Mouse (Mus musculus): ENCODE measurements at regions not wholly inside any gene's neighbourhood (a gene's known extent, or its start where the extent isn't known, plus 50 kb on each side); places are given as distances from the start of the nearest gene placed in this dataset.

GRCm38 (mm10) chr4:150800774-150801173, 52.9 kb upstream of the Errfi1 start:
- TF ChIP-seq CTCF (IDR thresholded peaks at IDR 0.05; ENCODE audit: extremely low read depth, insufficient read length, insufficient replicate concordance, low read depth, low read length) (no peak), POLR2A (IDR thresholded peaks at IDR 0.05; ENCODE audit: low read depth, low read length) (no peak)
- Histone ChIP-seq H3K36me3 (ENCODE audit: control insufficient read depth, insufficient read depth, low read length) (no peaks in the 10 kb centered on the region), H3K27ac (ENCODE audit: insufficient read depth, low read depth, low read length) (peak overlapping the region; percentile 84; the same call in 1 of the 2 replicates), H3K4me3 (ENCODE audit: low read depth, low read length) (no peak overlapping the region), H3K27me3 (ENCODE audit: control insufficient read depth, insufficient read depth, low read length) (no peaks in the 10 kb centered on the region), H3K4me1 (ENCODE audit: control insufficient read depth, insufficient read depth, insufficient read length, low read length) (peaks cover 28% of the 10 kb centered on the region)
- WGBS, result 59% methylated on average over 8 of the region's 8 CpGs

GRCm38 (mm10) chr4:150799550-150800398, 53.9 kb upstream of the Errfi1 start:
- H3K27me3 ChIP-seq (ENCODE audit: control insufficient read depth, insufficient read depth, low read length), result no peaks in the 10 kb centered on the region
- no peaks in the 10 kb centered on the region for H3K36me3 ChIP-seq (ENCODE audit: control insufficient read depth, insufficient read depth, low read length)
- WGBS, result 8% methylated on average over 22 of the region's 22 CpGs
- H3K4me3 ChIP-seq (ENCODE audit: low read depth, low read length), result no peak overlapping the region
- no peak for TF ChIP-seq POLR2A (IDR thresholded peaks at IDR 0.05; ENCODE audit: low read depth, low read length)
- no peak for TF ChIP-seq CTCF (IDR thresholded peaks at IDR 0.05; ENCODE audit: extremely low read depth, insufficient read length, insufficient replicate concordance, low read depth, low read length)
- H3K4me1 ChIP-seq (ENCODE audit: control insufficient read depth, insufficient read depth, insufficient read length, low read length), result peaks cover 22% of the 10 kb centered on the region
- H3K27ac ChIP-seq (ENCODE audit: insufficient read depth, low read depth, low read length), result peak overlapping the region; percentile 84

GRCm38 (mm10) chr4:150798783-150799530, 54.8 kb upstream of the Errfi1 start:
- Histone ChIP-seq H3K4me1 (ENCODE audit: control insufficient read depth, insufficient read depth, insufficient read length, low read length) (peaks cover 16% of the 10 kb centered on the region), H3K27ac (ENCODE audit: insufficient read depth, low read depth, low read length) (peak overlapping the region; percentile 84), H3K4me3 (ENCODE audit: low read depth, low read length) (no peak overlapping the region), H3K36me3 (ENCODE audit: control insufficient read depth, insufficient read depth, low read length) (no peaks in the 10 kb centered on the region), H3K27me3 (ENCODE audit: control insufficient read depth, insufficient read depth, low read length) (no peaks in the 10 kb centered on the region)
- WGBS, result 3% methylated on average over 13 of the region's 13 CpGs
- no peak for TF ChIP-seq POLR2A (IDR thresholded peaks at IDR 0.05; ENCODE audit: low read depth, low read length)
- TF ChIP-seq CTCF (IDR thresholded peaks at IDR 0.05; ENCODE audit: extremely low read depth, insufficient read length, insufficient replicate concordance, low read depth, low read length), result no peak

- Histone ChIP-seq H3K27me3 (ENCODE audit: control insufficient read depth, insufficient read depth, low read length) (no peaks in the 10 kb centered on the region), H3K4me3 (ENCODE audit: low read depth, low read length) (no peak overlapping the region), H3K36me3 (ENCODE audit: control insufficient read depth, insufficient read depth, low read length) (no peaks in the 10 kb centered on the region), H3K4me1 (ENCODE audit: control insufficient read depth, insufficient read depth, insufficient read length, low read length) (peaks cover 13% of the 10 kb centered on the region), H3K27ac (ENCODE audit: insufficient read depth, low read depth, low read length) (peak overlapping the region; percentile 76)
- 27% methylated on average over 8 of the region's 8 CpGs for WGBS
- no peak for TF ChIP-seq POLR2A (IDR thresholded peaks at IDR 0.05; ENCODE audit: low read depth, low read length)
- TF ChIP-seq CTCF (IDR thresholded peaks at IDR 0.05; ENCODE audit: extremely low read depth, insufficient read length, insufficient replicate concordance, low read depth, low read length), result no peak
Measured at GRCm38 (mm10) chr4:150798281-150798680, 55.4 kb upstream of the Errfi1 start.

GRCm38 (mm10) chr4:150797057-150797456, 56.7 kb upstream of the Errfi1 start:
- H3K36me3 ChIP-seq (ENCODE audit: control insufficient read depth, insufficient read depth, low read length), result no peaks in the 10 kb centered on the region
- peaks cover 13% of the 10 kb centered on the region for H3K4me1 ChIP-seq (ENCODE audit: control insufficient read depth, insufficient read depth, insufficient read length, low read length)
- no peaks in the 10 kb centered on the region for H3K27me3 ChIP-seq (ENCODE audit: control insufficient read depth, insufficient read depth, low read length)
- H3K4me3 ChIP-seq (ENCODE audit: low read depth, low read length), result no peak overlapping the region
- no peak for TF ChIP-seq POLR2A (IDR thresholded peaks at IDR 0.05; ENCODE audit: low read depth, low read length)
- no peak for TF ChIP-seq CTCF (IDR thresholded peaks at IDR 0.05; ENCODE audit: extremely low read depth, insufficient read length, insufficient replicate concordance, low read depth, low read length)
- no peak overlapping the region for H3K27ac ChIP-seq (ENCODE audit: insufficient read depth, low read depth, low read length)
- WGBS, result 75% methylated on average over 3 of the region's 3 CpGs

- 37% methylated on average over 5 of the region's 5 CpGs for WGBS
- Histone ChIP-seq H3K36me3 (ENCODE audit: control insufficient read depth, insufficient read depth, low read length) (no peaks in the 10 kb centered on the region), H3K4me3 (ENCODE audit: low read depth, low read length) (no peak overlapping the region), H3K27ac (ENCODE audit: insufficient read depth, low read depth, low read length) (no peak overlapping the region), H3K4me1 (ENCODE audit: control insufficient read depth, insufficient read depth, insufficient read length, low read length) (peaks cover 7% of the 10 kb centered on the region), H3K27me3 (ENCODE audit: control insufficient read depth, insufficient read depth, low read length) (no peaks in the 10 kb centered on the region)
- TF ChIP-seq CTCF (IDR thresholded peaks at IDR 0.05; ENCODE audit: extremely low read depth, insufficient read length, insufficient replicate concordance, low read depth, low read length), result no peak
- no peak for TF ChIP-seq POLR2A (IDR thresholded peaks at IDR 0.05; ENCODE audit: low read depth, low read length)
Measured at GRCm38 (mm10) chr4:150794878-150795277, 58.8 kb upstream of the Errfi1 start.

- TF ChIP-seq POLR2A (IDR thresholded peaks at IDR 0.05; ENCODE audit: low read depth, low read length) (no peak), CTCF (IDR thresholded peaks at IDR 0.05; ENCODE audit: extremely low read depth, insufficient read length, insufficient replicate concordance, low read depth, low read length) (no peak)
- H3K36me3 ChIP-seq (ENCODE audit: control insufficient read depth, insufficient read depth, low read length), result no peaks in the 10 kb centered on the region
- 77% methylated on average over 9 of the region's 9 CpGs for WGBS
- no peak overlapping the region for H3K27ac ChIP-seq (ENCODE audit: insufficient read depth, low read depth, low read length)
- H3K4me3 ChIP-seq (ENCODE audit: low read depth, low read length), result no peak overlapping the region
- H3K4me1 ChIP-seq (ENCODE audit: control insufficient read depth, insufficient read depth, insufficient read length, low read length), result peaks cover 6% of the 10 kb centered on the region; the same call in 1 of the 2 replicates
- H3K27me3 ChIP-seq (ENCODE audit: control insufficient read depth, insufficient read depth, low read length), result no peaks in the 10 kb centered on the region
Measured at GRCm38 (mm10) chr4:150794257-150794794, 59.4 kb upstream of the Errfi1 start.
